Mouse (Mus musculus) E14TG2a.4 (cell line): Measurements from ENCODE around the gene Sec31b.

ENCODE experiments used
- CTCF ChIP-seq: conservative IDR thresholded peaks from 2 replicates; pipeline ENCODE4 v1.5.1; 2014; ENCODE audit warnings: low read length
- NANOG ChIP-seq: IDR thresholded peaks from 2 replicates; pipeline ENCODE4 v1.6.1; 2014; ENCODE audit warnings: borderline replicate concordance, low read length, mixed read lengths

DNA sequence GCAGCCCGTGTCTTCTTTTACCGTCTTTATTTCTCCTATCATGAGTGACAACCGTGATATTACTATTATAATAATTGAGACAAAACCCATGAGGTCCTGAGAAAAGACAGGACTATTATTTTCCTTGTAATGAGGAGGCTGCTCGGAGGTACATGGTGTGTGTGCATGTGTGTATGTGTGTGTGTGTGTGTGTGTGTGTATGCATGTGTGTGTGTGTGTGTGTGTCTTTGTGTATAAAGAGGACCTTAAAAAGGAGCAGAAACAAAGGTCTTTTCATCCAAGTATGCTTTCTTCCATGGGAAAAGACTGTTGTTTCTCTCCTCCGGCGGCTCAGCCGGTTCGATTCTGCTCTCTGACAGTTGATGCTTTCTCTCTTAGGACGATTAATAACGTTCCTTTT lies 48.7 kb downstream of the Sec31b start:
- TF ChIP-seq CTCF: no peak
- no peak for TF ChIP-seq NANOG
